Mouse (Mus musculus) left cerebral cortex, adult 9 months (tissue): ENCODE measurements around the gene Gm38431.
A peak's percentile ranks its signal among the peaks of the same experiment; 100 is the strongest.

ENCODE experiments used
- DNase-seq, 2 experiments: peaks; one replicate each; pipeline ENCODE4 v3.0.0; 2022; ENCODE audit warnings: low spot score in 2 of 2

Gm38431 gene

DNA sequence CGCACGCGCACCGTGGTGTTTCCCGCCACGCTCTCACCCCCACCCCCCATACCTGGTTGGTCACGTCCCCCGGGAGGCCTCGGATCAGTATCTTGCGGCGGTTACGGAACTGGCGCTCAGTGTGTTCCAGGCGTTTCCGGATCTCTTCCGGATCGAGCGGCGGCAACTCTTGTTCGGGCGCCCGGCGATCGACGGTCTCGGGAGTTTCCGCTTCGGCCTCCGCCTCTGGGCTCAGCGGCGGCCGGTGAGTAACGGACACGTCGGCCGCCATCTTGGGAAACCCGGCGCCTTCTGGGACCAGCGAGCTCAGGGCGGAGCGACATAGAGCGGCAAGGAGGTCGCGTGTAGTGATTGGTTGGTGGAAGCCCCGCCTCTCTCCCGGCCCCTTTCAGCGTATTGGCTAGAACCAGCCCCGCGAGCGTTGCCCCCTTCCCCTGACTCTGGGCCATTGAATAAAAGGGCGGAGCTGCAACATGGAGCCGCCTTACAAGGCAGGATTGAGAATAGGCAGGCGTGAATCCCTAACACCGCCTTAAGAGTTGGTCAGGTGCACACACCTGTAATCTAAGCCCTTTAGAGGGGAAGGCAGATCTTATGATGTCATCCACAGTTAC, at the start of gene Gm38431, which contains the start of gene Raver1:
Gene Gm38431 (minus strand): TSS at position 291 of the 614 bp plus-strand sequence.
Gene Raver1 (minus strand): TSS at position 302 of the 614 bp plus-strand sequence.
- peak; percentile 96 to 98 for DNase-seq

DNA sequence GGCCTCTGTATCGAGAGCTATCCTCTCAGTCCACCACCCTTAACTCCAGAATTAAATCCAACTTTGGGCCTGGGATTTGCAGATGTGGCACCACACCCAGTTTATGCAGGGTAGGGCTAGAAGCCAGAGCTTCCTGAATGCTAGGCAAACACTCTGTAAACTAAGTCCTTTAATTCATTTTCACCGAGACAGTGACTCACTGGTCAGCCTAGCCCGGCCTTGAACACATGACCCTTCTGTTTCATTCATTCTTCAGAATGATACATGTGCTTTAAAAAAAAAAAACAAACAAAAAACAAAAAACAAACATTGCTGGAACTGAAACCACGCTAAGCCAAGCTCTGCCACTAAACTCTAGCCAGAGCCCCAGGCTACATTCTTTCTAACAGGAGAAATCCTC, 46.6 kb upstream of the Gm38431 start:
- no peak for DNase-seq

DNA sequence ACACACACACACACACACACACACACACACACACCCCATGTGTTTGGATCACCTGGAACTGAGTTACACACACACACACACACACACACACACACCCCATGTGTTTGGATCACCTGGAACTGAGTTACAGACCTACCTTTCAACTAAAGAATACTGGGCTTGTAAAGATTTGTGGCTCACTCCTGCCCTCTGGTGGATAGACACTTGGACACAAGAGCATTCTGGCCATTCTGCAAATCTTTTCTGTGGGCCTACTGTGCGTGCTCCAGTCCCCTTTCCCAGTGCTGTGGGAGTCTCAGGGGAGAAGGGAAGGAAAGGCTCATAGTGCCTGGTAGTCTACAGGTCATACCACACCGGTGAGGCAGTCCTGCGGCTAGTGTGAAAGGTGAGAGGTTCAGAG, 45.4 kb upstream of the Gm38431 start:
- DNase-seq, result peak in 1 of 2 experiments; percentile 63

DNA sequence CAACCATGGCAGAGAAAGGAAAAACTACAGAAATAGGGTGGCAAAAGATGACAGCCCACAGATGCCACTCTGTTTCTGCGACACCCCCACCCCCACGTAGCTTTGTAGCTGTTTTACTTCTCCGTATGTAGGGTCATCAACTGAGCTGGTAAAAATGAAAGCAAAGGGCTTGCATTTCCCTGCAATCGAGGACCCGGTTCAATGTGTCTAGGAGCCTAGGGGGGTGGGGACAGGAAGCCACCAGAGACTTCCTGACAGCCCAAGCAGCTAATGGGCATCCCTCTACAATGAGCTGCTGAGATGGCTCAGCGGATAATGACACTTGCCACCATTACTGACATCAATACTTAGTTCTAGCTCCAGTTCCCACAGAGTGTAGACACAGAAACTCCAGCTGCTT, 44.6 kb upstream of the Gm38431 start:
- DNase-seq, result no peak

DNA sequence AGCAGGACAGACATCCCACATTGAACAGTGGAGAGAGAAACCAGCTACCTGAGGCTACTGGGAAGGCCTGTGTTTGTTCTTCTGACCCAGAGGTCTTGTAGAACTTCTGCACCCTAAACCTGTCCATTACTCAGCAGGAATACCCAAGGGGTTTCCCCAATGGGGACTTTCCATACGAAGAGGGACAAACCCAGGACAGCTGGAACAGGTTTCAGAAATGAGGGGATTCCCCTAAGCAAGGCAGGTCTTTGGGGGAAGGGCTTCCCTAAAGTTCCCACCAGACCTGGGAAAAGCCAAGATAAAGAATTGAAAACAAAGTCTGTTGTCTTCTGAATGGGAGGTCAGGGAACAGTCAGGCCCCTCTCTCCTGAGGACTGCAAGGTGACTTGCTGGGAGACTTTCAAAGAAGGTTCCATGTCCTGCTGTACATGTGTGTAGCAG, 44.2 kb upstream of the Gm38431 start:
- no peak for DNase-seq

DNA sequence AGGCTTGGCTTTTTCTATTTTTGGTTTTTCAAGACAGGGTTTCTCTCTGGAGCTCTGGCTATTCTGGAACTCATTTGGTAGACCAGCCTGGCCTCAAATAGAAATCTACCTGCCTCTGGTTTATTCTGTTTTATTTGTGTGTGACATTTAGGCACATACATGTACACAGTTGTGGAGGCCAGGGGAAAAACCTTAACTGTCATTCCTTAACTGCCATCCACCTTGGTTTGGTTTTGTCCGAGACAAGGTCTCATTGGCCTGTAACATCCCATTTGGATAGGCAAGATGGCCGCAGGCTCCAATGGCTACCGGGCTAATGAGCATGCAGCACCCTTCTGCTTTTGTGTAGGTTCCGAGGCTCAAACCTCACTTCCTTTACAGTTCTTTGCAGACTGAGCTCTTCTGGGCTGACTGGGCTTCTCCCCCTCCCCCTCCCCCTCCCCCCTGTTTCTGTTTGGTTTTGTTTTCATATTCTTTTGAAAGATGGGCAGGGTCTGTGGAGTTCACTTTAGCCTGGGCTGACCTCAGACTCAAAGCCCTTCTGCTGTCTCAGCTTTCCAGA, 43.6 kb upstream of the Gm38431 start:
- DNase-seq, result no peak

DNA sequence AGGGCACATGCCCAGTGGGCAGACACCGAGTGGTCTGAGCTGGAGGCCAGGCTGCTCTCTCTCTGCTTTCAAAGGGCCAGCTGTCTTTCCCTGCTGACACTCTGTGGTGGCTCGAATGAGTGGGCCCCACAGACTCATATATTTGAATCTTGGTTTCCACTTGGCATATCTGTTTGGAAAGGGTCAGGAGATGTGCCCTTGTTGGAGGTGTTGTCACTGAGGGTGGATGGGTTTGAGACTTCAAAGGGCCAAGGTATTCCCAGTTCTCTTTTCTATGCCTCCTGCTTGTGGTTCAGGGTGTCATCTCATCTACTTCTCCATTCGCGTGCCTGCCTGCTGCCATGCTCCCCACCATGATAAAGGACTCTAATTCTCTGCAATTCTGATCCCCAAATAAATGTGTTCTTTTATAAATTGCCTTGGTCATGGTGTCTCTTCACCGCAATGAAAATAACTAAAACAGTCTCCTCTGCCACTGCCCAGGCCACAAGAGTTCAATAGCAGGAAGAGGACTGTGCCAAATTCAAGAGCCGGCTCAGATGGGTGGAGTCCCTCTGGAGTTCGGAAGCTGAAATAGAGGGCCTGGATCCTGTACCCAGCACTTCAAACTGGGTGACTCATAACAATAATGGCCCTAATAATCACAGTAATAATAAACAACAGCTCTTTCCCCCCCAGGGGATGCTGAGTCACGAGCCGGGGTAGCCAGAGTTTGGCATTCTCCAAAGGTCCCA, 43.0 kb upstream of the Gm38431 start:
- no peak for DNase-seq

DNA sequence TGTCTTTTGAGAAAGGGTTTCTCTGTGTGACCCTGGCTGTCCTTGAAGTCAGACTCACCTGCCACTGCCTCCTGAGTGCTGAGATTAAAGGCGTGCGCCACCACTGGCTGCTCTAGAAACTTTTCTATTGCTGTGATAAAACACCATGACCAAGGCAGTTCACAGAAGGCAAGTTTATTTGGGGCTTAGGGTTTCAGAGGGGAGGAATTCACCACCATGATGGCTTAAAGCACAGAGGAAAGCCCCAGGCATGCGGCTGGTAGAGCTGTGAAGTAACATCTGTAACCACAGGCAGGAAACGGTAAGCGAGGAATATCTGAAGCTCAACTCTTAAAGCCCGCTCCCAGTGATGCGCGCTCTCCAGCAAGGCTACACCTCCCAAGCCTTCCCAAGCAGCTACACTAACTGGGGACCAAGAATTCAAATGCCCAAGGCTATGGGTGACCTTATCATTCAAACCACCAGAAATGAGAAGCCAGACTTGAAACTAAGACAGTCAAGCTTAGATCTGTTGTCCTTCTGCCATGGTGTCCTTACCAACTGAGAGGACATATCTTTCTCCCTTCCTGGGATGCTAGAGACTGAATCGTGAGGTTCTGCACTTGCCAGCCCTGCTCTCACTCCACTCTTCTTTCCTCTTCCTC, 41.4 kb upstream of the Gm38431 start:
- DNase-seq, result no peak

DNA sequence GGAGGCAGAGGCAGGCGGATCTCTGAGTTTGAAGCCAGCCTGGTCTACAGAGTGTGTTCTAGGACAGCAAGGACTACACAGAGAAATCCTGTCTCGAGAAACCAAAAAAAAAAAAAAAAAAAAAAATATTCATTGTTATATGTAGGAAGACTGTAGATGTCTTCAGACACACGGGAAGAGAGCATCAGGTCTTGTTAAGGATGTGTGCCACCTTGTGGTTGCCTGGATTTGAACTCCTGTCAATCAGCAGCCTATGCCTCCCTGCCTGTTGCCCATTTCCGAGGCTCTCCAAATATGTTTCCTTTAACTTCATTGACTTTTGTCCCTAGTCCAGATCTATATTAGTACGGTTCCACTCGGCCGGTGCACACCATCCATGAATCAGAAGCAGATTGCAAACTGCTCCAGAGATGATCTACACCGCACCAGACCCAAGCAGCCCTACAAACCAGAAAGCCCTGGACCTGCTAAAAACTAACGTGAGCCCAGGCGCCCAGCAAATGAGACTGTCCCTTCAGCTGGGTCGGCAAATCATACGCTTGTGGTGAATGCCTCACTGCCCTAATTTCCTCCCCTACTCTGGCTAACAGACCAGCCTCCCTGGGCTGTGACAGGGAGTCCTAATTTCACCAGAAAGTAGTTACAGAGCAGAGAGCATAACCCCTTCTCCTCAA, 40.4 kb upstream of the Gm38431 start:
- no peak for DNase-seq

DNA sequence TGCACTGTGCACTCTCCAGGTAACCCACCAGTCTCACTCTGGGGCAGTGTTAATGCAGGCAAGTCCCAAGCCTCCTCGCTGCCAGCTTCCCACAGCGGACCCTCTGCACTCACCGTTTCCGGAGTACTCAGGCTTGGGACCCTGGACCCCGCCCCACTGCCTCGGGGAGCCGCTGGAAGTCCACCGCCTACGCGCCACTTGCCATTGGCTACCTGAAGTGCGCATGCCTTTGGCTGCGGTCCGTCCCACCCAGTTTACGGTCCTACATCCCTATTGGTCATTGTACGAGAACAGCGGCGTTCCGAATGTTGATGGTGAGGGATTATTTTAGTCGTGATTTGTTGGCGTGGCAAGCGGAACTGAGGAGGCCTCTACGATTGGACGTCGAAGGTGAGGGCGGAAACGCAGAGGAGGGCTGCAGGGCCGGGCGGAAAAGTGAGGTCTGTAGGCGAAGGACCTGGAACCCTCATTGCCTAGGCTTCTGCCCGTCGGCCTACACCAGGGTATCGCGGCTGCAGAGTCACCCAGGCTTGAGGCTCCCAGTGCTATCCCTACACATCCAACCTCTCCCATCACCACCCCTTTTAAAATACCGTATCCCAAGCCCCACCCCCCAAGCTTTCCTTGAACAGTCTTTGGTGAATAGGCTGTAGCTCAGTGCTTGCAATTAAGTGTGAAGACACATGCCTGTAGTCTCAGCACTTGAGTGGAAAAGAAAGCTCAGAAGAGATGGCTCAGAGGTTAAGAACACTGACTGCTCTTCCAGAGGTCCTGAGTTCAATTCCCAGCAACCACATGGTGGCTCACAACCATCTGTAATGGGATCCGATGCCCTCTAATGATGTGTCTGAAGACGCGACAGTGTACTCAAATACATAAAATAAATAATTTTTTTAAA, 39.5 kb upstream of the Gm38431 start, which contains the start of gene Tyk2:
Gene Tyk2 (minus strand): TSS at position 185 of the 898 bp plus-strand sequence.
- DNase-seq, result peak; percentile 94 to 97

DNA sequence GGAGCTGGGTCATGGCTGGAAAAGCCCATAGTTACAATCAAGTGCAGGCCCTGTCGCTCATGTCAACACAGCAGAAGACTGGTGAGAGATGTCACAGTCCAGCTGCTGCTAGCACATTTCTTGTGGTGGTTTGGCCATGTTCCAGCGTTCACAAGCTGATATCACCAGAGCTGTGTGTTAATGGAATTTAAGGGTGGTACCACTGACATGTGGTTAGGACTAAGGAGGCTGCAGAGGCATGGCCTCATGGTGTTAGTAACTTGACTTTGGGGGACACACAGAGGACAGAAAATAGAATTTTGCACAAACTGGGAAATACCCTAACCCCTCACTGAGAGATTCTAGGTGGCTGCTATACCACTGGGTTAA, 34.4 kb upstream of the Gm38431 start:
- DNase-seq, result no peak

DNA sequence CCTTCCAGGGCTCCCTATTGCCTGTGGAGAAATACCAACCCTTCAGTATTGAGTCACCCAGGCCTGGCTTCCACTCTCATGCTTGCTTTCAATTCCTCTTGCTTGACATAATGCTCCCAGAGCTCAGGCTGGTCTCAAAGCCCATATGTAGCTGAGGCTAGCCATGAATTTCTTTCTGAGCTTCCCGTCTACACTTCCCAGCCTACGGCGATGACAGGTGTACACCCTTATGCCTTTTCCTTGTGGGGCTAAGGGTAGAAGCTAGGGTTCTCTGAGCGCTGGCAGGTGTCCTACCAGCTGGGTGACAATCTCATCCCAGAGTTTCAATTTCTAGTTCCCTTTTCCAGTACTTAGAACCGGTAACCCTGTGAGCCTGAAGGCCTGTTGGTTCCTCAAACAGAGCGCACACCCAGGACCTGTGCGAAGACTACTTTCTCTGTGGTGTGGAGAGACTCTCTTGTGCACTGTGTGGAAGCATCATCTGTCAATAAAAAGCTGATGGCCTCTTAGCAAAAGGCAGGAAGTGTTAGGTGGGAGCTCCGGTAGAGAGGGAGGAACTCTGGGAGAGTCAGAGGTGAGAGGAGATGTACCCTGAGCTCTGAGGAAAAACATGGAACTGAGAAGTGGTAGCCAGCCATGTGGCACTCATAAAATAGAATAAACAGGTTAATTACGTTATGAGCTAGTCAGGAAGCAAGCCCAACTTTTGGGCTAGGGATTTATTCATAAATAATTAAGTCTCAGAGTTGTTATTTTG, 33.9 kb upstream of the Gm38431 start:
- DNase-seq, result no peak

DNA sequence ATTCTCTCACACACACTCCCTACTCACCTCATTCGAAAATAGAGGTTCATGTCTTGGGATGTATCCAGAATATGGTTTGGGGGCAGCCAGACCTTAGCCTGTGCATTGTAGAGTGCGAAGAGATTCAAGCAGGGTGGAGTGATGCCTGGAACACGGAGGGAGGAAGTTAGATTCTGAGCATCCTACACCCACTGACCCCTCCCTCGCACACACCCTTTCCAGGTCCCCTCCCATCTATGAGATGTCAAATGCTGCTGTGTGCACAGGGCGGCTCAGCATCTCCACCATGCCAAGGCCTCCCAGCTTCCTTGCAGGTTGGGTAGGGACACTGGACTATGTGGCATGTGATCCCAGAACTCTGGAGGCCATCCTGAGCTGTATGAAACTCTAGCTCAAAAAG, 33.0 kb upstream of the Gm38431 start:
- no peak for DNase-seq

DNA sequence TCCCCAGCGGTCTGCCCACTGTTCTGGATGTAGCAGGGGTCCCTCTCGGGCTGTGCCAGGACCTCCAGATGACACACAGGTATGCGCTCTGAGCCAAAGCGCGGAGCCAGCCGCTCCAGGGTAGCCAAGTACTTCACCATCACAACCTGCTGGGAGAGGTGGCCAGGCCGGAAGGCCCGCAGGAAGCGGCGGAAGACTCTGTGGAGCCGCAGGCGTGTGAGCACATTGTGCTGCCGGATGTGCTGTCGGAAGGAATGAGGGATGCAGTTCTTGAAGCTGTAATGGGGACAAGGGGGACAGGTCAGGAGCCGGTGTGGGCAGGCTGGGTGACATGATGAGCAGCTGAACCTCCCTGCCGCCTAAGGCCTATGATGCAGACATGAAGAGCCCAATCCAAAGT, 29.7 kb upstream of the Gm38431 start:
- no peak for DNase-seq

DNA sequence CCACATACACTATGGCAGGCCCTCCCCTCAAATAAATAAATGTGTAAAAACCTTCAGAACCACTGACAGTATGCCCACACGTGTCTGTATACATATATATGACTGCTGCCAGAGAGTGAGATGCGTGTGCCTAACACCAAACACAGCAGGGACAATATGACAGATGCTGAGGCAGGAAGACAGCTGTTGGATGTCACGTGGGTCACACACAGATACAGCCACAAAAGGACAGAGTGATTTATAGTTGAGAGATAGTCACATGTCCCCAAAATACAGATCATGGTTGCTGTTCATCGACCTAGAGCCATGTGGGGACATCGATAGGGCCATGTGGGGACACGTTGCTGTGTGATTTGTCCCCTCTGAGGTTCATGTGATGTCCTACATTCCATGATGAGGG, 25.3 kb upstream of the Gm38431 start:
- DNase-seq, result no peak

DNA sequence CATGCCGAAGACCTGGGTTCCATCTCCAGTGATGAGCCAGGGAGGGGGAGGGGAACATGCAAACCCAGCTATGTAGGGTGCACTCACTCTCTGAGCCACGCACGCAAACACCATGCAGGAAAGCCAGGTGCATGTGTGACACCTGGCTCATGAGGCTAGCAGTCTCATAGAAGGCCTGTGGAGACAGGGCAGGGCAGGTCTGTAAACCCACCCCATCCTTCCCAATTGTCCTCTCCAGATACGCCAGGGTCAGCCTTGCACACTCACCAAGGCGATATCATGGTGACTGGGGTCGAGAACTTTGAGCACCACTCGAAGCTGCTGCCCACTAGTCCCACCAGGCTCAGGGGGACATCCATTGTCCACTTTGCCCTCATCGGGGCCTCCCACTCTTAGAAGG, 23.3 kb upstream of the Gm38431 start:
- DNase-seq, result no peak

DNA sequence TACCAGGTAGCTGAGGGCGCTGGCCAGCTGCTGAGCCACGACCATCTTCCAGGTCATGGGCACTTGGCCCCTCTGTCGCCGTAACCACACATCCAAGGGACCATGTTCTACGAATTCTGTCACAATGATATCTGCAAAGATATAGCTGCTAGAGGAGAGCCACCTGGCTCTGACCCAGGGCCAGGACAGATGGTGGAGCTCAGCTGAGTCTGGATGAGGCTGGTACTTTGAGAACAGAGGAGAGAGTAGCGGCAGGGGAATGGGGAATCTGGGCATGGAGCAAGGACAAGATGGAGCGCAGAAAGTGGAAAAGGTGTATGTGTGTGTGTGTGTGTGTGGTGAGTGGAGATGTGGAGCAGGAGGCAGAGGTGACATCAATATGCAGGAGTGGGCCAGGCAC, 22.4 kb upstream of the Gm38431 start:
- no peak for DNase-seq

DNA sequence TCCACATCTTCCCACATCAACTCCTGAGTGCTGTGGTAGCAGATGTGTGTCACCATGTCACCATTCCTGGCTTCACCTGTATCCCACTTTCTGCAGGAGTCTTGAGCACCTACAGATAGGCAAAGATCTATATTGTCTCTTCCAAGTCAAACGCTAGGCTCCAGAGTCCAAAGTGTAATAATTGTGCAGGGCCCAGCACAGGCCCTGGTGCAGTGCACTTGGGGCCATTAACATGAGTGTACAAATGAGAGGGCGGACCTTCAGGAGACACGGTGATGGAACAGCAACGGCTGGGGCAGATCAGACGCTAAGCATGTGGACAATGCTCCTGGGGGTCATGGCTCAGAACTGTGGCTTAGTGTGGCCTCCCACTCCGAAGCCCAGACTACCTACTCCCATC, 22.0 kb upstream of the Gm38431 start:
- DNase-seq, result no peak

DNA sequence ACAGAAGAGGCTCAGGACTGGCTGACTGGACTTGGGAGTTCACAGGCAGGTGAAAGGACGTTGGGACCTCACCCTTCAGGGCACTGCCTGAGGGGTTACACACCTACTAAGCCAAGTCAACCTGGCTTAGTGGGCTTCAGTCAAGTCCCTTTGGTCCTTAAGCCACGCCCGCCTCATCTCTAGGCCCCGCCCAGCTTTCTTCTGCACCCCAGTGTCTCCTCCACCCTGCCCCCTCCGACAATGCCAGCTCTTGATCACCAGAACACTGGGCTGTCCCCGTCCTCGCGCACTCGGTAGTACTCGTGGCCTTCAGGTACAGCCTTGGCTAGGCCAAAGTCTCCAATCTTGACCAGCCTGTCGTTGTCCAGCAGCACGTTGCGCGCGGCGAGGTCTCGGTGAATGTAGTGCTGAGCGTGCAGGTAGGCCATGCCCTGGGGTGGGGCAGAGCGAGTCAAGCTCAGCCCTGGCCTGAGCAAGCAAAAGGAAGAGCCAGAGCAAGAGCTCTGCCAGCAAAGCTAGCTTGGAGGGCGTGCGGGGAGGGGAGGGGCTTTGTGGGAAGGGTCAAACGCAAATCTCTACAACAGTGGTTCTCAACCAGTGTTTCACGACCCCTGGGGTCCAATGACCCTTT, 15.9 kb upstream of the Gm38431 start:
- no peak for DNase-seq
